Mouse (Mus musculus) gastrocnemius, postnatal 10 days (tissue): Measurements from ENCODE around the gene Slc35e3. TPM values are rescaled to one million over a fixed set of nuclear protein-coding genes. Genes with fewer than 3 reads are reported as not detected.
"Not testable (repeated sequence)": the region's sequence is repeated elsewhere in the genome, so short reads cannot be mapped to it uniquely, and the experiment has no call there.

ENCODE experiments used
- DNase-seq: peaks from one replicate; pipeline ENCODE4 v3.0.0; 2021; ENCODE audit warnings: mixed read lengths
- total RNA-seq, 2 experiments: library from RNA; stranded (reverse); gene quantifications; 2 replicates each; pipeline ENCODE4 v1.2.3; 2021

Gene Slc35e3
- total RNA-seq, 2 experiments from 2014 or later: 6.9 to 8.0 TPM

DNA sequence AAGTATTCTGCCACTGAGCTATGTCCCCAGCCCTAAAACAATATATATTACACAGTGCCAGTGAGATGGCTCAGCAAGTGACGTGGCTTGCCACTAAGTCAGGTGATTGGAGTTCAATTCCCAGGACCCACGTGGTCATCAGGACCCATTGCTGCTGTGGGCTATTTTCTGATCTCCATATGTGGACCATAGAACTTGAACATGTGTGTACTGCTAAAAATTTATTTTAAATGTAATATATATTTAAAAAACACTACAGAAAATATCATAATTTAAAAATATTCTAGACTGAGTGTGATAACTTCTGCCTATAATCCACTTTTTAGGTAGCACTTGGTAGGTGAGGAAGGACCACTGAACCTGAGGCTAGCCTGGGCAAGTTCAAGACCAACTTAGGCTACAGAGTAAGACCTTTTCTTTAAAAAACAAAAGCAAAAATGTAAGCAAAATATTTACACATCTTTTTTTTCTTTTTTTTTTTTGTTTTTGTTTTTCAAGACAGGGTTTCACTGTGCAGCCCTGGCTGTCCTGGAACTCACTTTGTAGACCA is 16.2 kb upstream of the Slc35e3 start:
- DNase-seq: no peak

GRCm38 (mm10) chr10:117761551-117761950 is 15.4 kb upstream of the Slc35e3 start:
- DNase-seq: no peak

DNA sequence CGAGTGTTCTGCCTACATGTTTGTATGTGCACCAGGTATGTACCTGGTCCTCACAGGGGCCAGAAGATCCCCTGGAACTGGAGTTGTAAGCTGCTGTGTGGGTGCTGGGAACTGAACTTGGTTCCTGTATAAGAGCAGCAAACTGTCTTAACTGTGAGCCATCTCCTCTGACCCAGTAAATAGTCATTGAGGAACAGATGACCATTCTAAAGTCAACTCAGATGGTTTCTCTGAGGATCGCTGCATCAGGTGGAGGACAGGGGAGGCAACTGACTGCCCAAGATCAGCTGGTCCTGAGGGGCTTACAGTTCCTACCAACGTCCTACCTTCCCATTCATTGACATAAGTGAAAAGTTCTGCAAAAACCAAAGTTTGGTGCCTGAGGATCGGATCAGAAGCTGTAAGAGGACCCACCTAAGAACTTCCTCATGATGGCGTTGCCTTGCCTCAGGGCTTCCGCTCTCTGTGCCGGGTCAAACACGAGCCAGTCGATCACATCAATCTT is 14.7 kb upstream of the Slc35e3 start:
- no peak for DNase-seq

DNA sequence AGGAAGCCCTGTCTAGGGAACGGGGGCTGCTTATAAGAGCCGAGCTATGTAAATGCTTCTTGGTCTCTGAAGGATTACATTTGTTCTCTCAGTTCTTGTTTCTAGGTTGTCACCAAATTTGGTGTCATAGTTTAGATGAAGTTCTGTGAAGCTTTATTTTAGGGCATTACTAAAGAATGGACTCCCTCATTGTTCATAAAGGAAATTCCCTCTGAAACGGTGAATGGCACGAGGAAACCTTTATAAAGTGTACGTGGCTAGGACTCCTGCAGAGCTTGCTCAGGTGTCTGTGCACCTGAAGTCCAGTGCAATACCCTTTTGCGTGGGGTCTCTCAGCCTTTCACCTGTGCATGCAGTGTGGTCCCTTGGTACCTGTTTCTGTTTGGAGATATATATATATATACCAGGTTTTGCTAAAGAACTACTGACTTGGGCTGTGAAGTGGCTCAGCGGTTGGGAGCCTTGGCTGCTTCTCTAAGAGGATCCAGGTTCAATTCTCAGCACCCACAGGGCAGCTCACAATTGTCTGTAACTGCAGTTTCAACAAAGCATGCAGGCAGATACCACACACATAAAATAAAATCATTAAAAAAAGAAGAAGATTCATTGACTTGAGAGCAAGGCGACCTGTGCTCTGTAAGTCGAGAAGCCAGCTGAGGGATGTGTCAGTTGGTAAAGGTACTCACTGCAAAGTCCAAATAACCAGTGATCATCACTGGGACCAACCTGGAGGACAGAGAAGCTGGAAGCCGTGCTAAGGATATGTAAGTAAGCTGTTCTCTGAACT is 13.9 kb upstream of the Slc35e3 start:
- no peak for DNase-seq

DNA sequence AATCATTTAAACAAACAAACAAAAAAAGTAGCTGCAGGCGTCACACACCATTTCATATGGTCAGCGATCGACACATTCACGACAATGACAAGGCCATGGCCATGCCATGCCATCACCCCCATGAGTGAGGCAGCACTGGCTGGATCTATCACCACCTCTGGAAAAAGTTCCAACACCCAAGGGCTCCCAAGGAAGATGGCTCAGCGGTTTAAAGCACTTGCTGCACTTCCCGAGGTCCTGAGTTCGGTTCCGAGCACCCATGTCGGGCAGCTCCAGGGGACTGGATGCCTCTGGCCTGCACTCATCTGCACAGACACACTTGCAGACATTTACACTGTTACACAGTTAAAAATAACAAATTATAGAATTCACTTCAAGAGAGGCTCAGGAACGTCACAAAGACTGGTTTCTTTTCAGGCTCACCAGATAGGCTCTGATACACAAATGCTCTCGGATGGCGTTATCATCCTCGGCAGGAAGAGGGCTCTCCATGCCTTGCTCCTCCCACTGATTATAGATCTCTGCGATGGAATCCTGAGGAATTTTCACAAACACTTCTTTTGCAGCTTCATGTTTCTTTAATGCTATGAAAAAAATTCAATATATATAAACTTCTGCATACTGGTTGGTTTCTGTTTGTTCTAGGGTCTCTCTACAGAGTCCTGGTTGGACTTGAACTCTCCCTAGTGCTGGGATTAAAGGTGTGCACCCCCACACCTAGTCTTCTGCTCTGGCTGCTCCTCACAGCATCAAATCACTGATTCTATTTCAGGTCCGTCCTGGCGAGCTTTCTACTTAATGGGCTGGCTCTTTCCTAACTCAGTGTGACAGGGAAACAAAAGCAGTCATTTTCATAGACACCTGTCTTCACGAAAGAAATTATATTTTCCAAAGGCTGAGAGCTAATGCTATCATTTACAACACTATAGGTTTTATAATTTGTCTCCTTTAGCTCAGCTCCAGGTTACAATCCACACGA is 12.9 kb upstream of the Slc35e3 start:
- DNase-seq: no peak

DNA sequence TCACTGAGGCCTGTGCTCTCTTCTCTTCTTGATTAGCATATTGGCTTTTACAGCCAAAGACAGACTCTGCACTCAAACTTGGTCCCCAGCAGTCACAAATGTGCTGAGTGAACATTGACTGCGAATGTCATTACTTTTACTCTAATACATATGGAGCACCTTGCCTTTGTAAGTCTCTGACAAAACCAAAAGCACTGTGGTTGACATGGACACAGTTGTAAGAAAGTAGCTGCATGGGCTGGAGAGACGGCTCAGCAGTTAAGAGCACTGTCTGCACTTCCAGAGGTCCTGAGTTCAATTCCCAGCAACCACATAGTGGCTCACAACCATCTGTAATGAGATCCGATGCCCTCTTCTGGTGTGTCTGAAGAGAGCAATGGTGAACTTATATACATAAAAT is 12.2 kb upstream of the Slc35e3 start:
- DNase-seq: not testable (repeated sequence)

GRCm38 (mm10) chr10:117757796-117758342 is 11.7 kb upstream of the Slc35e3 start:
- DNase-seq: no peak

GRCm38 (mm10) chr10:117757259-117757658 is 11.1 kb upstream of the Slc35e3 start:
- no peak for DNase-seq

DNA sequence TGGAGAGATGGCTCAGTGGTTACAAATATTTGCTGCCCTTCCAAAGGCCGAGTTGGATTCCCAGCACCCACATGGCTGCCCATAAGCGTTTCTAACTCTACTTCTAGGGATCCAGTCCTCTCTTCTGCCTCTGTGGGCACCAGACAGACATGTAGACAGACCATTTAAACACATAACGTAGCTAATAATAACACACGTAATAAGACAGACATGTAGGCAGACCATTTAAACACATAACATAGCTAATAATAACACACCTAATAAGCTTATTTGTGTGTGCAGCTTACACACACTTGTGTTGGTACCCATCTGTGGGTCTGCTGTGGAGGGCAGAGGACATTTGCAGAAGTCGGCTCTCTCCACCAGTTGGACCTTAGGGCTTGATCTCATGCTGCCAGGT is 10.6 kb upstream of the Slc35e3 start:
- DNase-seq: no peak

DNA sequence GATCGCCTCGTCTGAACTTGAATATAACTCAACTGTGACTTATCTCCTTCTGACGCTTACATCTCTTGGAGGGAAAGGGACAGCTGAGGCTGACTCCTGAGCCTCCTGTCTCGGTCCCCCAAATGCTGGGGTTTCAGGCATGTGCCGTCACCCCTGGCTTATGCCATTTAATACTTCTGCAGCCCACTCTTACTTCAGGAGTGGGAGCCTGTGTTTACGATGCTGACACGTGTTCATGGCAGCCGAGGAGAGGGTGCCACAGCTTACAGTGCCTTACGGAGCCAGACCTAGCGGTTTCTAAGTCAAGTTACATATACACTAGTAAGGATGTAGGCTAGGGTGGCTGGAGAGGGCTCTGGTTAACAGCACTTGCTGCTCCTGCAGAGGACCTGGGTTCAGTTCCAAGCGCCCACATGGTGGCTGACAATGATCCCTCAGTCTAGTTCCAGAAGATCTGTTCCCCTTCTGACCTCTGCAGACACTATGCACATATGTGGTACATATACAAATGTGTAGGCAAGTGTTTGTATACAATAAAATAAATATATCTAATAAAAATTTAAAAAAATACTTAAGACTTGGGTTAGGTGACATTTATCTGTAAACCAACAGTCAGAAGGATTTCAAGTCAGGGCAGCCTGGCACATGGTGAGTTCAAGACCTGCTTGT is 9.8 kb upstream of the Slc35e3 start:
- DNase-seq: no peak

GRCm38 (mm10) chr10:117755086-117755798 is 9.1 kb upstream of the Slc35e3 start:
- DNase-seq: no peak

DNA sequence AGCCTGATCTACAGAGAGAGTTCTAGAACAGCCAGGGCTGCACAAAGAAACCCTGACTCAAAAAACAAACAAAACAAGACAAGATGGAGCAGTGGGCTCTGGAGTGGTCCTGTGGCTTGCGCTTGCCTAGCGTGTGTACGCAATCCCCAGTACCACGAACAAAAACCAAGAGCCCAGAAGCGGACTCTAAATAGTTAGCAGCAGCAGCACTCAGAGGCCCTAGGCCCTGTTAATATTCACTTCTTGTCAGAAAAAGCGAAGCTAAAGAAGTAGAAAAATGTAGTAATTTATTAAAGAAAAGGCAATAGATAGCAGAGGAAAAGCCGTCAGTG is 8.4 kb upstream of the Slc35e3 start:
- DNase-seq: no peak

GRCm38 (mm10) chr10:117753711-117754608 is 7.8 kb upstream of the Slc35e3 start:
- DNase-seq: no peak

GRCm38 (mm10) chr10:117752851-117753647 is 6.9 kb upstream of the Slc35e3 start:
- no peak for DNase-seq

DNA sequence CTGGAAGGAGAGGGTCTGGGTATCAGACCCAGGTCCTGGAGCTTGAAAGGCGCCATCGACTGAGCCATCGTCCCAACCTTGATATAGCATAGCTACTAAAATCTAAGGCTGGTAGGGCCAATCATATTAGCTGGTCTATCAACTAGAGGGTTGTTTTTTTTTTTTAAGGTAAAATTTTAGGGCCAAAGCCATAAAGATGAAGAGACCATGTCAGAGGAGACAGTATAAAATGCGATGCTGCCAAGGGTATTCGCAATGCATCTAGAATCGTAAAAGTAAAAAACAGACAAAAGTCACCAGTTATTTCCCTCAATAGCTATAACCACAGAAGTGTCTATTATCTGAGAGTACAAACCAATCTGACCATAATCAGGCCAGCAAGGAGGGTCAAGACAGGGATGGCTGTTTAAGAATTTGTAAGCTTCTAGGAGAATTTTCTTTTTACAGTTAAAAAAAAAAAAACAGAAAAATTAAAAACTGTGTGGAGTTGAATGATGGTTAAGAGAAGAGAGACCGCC is 6.2 kb upstream of the Slc35e3 start:
- no peak for DNase-seq

- no peak for DNase-seq
Observed at GRCm38 (mm10) chr10:117751744-117752143, 5.6 kb upstream of the Slc35e3 start.

- no peak for DNase-seq
Observed at GRCm38 (mm10) chr10:117751282-117751610, 5.1 kb upstream of the Slc35e3 start.

DNA sequence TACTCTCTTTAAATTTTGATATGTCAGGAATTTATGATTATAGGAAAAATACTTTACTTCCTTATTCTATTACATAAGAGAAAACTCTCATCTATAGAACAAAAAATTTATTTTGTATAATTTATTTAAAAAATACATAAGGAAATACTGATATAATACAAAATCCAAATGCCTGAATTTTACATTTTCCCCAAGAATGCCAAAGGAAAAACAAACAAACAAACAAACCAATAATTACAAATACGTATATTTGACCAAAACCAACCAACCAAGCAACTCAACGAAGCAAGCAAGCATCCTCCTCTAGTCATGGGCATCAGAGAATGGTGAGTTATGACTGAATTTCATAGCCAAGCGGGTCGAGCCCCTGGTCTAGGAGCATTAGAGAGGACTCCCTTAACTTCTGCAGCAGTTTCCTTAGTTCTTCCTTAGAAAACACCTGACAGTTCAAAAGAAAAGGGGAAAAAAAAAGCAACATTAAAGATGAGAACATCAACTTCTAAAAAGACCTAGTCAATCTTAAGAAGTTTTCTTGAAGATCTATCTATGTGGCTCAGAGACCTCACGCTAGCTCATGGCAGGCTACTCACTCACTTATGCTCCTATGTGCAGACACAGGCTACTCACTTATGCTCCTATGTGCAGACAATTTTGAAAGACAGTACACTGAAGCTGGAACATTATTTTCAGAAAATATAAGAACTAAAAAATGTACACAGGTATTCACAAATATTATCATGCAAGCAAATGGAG is 4.5 kb upstream of the Slc35e3 start:
- no peak for DNase-seq
